Mouse (Mus musculus) cerebral cortex, adult 2 months (tissue): ENCODE measurements around the gene Slc5a5.

ENCODE experiments used
- WGBS: fragments of 180-500 bp; shearing (Covaris S2); methylation state at CpG from one replicate; pipeline ENCODE4 v1.1.7; 2018; 5-methylcytosine and 5-hydroxymethylcytosine counted together

Slc5a5 gene

GRCm38 (mm10) chr8:70892022-70892895 lies at the start of gene Slc5a5:
Gene Slc5a5, minus strand, starts transcription at chr8:70892757.
- 28% methylated on average over 80 of the region's 80 CpGs for WGBS

GRCm38 (mm10) chr8:70941478-70941877 lies 48.9 kb upstream of the Slc5a5 start:
- WGBS = 43% methylated on average over 2 of the region's 2 CpGs

DNA sequence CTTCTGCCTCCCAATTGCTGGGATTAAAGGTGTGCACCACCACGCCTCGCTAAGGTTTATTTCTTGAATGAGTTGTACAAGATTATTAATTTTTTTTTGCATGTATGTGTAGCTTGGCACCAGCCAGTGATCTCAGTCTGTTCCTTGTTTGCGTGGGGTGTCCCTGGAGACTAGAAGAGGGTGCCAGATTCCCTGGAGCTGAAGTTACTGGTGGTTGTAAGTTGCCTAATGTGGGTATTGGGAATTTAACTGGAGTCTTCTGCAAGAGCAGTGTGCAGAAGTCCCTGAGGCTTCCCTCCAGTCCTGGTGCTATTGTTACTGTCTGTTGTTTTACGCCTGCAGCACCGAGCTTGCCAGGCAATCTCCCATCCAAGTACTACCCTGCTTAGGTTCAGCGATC lies 44.6 kb upstream of the Slc5a5 start:
- 69% methylated on average over 6 of the region's 6 CpGs for WGBS

- 41% methylated on average over 7 of the region's 7 CpGs for WGBS
Observed at GRCm38 (mm10) chr8:70934786-70935185, 42.2 kb upstream of the Slc5a5 start.

DNA sequence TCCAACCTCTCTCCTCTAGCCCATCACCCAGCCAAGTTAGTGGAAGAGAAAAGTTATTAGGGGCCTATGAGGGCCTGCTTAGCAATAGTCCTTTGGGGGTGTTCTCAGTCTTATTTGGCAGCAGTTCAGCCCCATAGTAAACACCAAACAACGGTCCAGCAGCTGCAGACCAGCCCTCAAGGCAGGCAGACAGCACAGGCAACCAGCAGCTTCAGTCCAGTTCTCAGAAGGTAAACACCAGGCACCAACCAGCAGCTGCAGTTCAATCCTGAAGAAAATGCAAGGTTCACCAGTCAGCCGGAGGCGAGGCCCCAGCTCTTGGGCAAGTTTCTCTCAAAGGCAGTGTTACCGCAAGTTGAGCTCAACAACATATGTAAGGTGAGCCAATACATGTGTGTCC lies 40.5 kb upstream of the Slc5a5 start:
- WGBS = 85% methylated on average over 4 of the region's 4 CpGs

DNA sequence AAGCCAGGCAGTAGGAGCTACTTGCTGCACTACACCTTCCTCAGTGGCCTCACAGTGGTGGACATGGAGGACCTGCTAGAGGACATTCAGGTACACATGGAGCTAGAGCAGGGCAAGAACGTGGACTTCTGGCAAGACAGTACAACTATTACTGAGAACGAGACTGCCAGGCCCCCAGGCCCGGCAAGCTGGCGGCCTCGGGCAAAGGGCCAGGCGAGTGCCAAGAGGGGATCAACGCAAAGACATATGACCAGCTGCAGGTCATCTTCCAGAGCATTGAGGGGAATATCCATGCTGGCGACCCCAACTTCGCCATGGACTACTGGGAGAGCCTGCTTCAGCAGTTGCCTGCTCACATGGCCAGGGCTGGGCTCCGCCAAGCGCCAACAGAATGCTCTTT lies 39.2 kb upstream of the Slc5a5 start:
- 94% methylated on average over 11 of the region's 11 CpGs for WGBS

- WGBS = 82% methylated on average over 5 of the region's 5 CpGs
Observed at GRCm38 (mm10) chr8:70928778-70929322, 36.3 kb upstream of the Slc5a5 start.

DNA sequence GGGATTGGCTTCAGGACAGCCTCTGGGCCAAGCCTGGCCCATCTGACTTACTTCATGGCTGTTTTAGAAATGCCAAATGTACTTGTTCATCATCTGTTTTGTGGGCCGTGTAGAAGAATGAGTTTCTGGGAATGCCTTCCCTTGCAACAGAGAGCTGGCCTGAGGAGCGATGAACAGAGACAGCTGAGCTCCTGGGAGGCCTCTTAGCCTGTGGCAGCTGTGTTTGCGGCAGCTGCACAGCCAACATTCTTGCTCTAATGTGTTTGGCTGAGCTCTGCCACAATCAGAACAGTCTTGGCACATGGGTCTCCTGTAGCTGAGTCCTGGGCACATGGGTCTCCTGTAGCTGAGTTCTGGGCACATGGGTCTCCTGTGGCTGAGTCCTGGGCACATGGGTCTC lies 35.5 kb upstream of the Slc5a5 start:
- WGBS = 65% methylated on average over 3 of the region's 3 CpGs

DNA sequence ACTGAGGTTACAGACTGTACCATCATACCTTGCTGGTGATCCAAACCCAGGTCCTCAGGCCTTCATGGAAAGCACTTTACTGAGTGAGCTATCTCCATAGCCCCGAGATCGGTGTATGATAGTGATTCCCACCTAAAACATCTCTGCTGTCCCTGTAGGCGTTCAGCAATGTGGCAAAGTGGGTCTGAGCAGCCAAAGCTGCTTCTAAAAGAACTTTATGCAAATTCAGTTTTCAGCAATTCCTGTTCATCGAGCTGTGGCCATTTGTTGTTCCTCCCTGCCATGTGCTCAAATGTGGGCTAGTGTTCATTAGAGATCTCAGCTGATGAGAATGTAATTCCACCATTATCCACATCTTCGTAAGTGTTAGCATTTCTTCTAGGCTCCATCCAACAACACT lies 33.8 kb upstream of the Slc5a5 start:
- WGBS = 49% methylated on average over 5 of the region's 5 CpGs

GRCm38 (mm10) chr8:70925754-70926153 lies 33.2 kb upstream of the Slc5a5 start:
- 96% methylated on average over 4 of the region's 4 CpGs for WGBS

GRCm38 (mm10) chr8:70924151-70924550 lies 31.6 kb upstream of the Slc5a5 start:
- 90% methylated on average over 4 of the region's 4 CpGs for WGBS

GRCm38 (mm10) chr8:70920049-70920922 lies 27.7 kb upstream of the Slc5a5 start:
- WGBS = 84% methylated on average over 9 of the region's 9 CpGs

- 85% methylated on average over 17 of the region's 17 CpGs for WGBS
Observed at GRCm38 (mm10) chr8:70914704-70915103, 22.1 kb upstream of the Slc5a5 start.

DNA sequence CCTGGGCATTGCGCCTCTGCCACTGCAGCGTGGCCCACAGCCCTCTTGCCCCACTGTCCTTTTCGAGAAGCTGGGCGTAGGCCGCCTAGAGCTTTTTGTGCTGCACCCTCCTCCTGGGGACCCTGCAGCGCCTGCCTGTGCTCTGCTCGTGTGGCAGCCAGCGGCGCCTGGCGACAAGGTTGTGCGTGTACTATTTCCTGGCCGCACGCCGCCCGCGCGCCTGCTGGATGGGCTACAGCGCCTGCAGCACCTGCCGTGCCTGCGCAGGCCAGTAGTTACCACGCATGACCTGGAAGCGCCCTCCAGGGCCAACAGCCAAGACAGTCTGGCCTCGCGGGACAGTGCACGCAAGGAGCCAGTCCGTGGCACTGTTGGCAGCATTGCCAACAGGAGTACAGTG lies 21.0 kb upstream of the Slc5a5 start:
- WGBS = 92% methylated on average over 26 of the region's 26 CpGs

DNA sequence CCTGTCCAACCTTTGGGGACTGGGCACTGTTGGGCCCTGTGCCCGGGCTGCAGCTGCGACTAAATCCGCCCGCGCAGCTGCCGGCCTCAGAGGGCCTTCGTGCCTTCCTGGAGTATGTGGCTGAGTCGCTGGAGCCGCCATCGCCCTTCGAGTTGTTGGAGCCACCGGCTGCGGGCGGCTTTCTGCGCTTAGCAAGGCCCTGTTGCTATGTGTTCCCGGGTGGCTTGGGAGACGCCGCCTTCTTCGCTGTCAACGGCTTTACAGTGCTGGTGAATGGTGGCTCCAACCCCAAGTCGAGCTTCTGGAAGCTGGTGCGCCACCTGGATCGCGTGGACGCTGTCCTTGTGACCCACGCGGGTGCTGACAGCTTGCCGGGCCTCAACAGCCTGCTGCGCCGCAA lies 20.4 kb upstream of the Slc5a5 start:
- 88% methylated on average over 30 of the region's 30 CpGs for WGBS

DNA sequence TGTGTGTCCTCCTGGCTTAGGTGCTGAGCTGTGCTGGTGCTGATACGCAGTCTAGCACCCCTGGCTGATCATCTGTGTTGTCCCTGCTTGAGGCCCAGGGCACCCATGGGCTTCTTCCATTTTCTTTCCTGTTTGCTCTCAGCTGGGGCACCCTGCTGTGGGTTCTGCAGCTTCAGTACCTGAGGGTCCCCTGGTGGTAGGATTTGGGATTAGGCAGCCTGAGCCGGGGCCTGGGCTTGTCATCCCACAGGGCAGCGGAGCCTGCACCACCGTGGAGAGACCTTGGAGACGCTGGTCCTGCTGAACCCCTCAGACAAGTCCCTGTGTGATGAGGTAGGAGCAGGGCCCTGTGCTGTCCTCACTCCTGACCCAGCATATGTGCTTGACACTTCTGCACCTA lies 19.0 kb upstream of the Slc5a5 start:
- WGBS = 77% methylated on average over 5 of the region's 5 CpGs

DNA sequence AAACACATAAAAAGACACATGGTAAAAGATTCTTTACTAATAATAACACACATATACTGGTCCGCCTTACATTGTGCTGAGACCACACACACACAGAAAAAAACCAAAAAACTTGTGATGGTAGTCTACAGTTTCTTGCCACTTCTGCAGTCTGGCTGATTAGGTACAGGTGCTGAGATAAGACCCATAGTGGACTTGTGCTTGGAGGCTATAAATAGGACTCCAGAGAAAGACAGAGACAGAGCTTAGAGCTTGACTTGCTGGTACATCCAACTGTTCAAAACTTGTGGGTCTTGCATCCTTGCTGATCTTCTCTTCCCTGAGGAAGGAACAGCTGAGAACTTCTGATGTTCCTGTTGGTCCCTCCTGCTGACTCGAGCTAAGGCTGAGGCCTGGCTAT lies 15.0 kb upstream of the Slc5a5 start:
- 76% methylated on average over 2 of the region's 2 CpGs for WGBS

DNA sequence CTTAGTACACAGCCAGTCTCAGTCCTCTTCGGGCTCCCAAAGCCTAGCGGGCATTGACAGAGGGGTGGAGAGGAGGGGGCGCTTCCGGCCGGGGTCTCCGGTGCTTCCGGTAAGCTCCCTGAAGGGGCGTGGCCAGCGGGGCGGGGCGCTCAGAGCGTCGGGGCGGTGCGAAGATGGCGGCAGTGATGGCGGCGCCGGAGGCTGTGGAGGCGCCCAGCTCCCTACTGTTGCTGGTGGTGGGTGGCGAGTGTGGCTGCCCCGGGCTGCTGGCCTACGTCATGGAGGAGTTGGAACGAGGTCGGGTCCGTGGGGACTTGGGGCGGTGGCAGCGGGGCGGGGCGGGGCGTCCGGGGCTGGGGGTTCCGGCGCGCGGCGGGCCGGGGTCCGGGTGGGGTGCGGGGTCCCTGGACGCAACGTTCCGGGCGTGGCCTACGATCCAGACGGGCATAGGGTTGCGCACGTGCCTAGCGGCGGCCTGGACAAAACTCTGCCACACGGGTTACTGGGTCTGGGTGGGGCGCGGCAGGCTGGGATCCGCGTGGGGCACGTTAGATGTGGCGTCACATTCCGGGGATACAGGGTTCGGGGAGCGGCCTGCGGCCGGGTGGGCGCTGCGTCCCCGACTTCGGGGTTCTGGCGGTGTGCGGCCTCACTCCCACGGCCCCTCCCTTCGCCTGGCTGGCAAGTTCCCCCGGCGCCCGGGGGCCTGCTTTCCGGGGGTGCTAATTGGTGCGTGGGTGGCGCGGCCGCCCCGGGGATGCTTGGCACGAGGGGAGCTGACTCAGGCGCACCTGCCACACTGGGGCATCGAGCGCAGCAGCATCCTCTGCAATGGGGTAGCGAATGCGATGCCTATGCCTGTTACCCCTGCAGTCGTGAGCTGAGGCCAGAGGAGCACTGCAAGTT lies 13.5 kb upstream of the Slc5a5 start, which contains the start of gene Map1s:
Map1s (plus strand) TSS at position 102 of the 906 bp plus-strand sequence.
- WGBS = under 1% methylated on average over 85 of the region's 86 CpGs

DNA sequence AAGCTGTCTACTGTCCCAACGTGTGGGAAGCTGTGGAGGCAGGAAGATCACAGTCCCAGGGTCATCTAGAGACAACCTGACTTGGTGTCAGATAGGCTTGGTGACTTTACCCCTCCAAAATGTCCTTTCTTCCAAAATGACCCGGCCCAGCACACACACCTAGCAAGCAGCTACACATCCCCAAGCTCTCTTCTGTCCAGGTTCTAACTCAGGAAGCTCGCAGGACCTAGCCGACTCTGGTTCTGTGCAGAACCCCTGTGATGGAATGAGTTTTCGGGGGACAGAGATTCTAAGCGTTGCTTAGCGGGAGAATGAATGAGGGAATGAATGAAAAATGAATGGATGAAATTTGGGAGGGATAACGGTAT lies 12.9 kb upstream of the Slc5a5 start:
- 7% methylated on average over 8 of the region's 8 CpGs for WGBS

DNA sequence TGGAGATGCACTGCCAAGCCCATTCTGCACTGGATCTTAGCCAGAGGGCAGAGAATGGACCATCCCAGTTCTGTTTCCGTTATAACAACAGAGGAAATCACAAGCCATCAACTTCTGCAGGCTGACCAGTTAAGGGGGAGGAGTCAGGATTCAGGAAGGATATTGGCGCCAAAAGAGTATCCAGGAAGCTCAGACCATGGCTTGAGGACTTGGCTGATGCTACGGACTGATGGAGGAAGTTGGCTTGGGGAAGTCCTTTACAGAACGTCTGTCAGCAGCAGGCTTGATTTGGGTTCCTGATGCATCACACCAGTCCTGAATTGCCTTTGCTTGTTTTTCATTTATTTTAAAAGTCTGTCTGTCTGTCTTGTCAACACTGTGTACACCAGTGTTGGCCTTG lies 12.0 kb upstream of the Slc5a5 start:
- WGBS = 60% methylated on average over 4 of the region's 4 CpGs

DNA sequence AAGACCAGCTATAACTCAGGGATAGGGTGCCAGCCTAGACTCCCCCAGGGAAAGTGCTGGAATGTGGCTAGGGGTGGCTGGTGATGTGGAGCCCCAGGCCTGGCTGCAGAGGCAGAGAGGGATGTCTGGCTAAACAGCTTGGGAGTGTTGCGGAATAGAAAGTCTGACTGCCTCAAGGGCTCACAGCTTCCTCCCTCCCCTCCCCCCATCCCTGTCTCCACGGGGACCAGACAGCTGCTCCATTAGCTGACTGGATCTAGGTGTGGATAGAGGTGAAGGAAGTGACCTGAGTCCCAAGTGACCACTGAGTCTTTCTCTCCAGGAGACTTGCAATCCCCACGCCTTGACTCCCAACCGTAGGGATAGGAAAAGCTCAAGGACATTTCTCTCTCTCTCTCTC lies 10.6 kb upstream of the Slc5a5 start:
- WGBS = 58% methylated on average over 4 of the region's 4 CpGs
